Mouse (Mus musculus) urinary bladder, adult 2 months (tissue): Measurements from ENCODE around the gene Igfbp4. TPM values are rescaled to one million over a fixed set of nuclear protein-coding genes. Genes with fewer than 3 reads are reported as not detected.

Source experiments
- DNase-seq: peaks from one replicate; pipeline ENCODE4 v3.0.0; 2022; ENCODE audit warnings: low spot score
- polyA plus RNA-seq: library from polyadenylated mRNA; depleted of rRNA; stranded (reverse); fragments of >200 nt; gene quantifications from 2 replicates; pipeline ENCODE4 v1.2.3, GENCODE M21; 2012; rRNA removed

Gene Igfbp4
- polyA plus RNA-seq, result 248 and 341 TPM in 2 replicates

GRCm38 (mm10) chr11:99041051-99041729 lies at the start of gene Igfbp4:
Igfbp4 (plus strand) TSS chr11:99041244.
- DNase-seq, result peak; percentile 56

- no peak for DNase-seq
These were observed 45.1 kb upstream of the Igfbp4 start for GRCm38 (mm10) chr11:98995987-98996386.

- DNase-seq, result no peak
These were observed 43.4 kb upstream of the Igfbp4 start for GRCm38 (mm10) chr11:98997659-98998058.

- no peak for DNase-seq
These were observed 42.3 kb upstream of the Igfbp4 start for GRCm38 (mm10) chr11:98998776-98999175.

- DNase-seq, result no peak
These were observed 41.8 kb upstream of the Igfbp4 start for GRCm38 (mm10) chr11:98999243-98999642.

GRCm38 (mm10) chr11:99006788-99007187 lies 34.3 kb upstream of the Igfbp4 start:
- DNase-seq, result no peak

- no peak for DNase-seq
These were observed 30.9 kb upstream of the Igfbp4 start for GRCm38 (mm10) chr11:99010124-99010523.

- no peak for DNase-seq
These were observed 30.3 kb upstream of the Igfbp4 start for GRCm38 (mm10) chr11:99010706-99011105.

- DNase-seq, result no peak
These were observed 27.2 kb upstream of the Igfbp4 start for GRCm38 (mm10) chr11:99013856-99014255.

- no peak for DNase-seq
These were observed 21.2 kb upstream of the Igfbp4 start for GRCm38 (mm10) chr11:99019844-99020243.

GRCm38 (mm10) chr11:99022384-99022933 lies 18.6 kb upstream of the Igfbp4 start:
- no peak for DNase-seq

GRCm38 (mm10) chr11:99023094-99023493 lies 17.9 kb upstream of the Igfbp4 start:
- DNase-seq, result no peak

GRCm38 (mm10) chr11:99023500-99024467 lies 17.3 kb upstream of the Igfbp4 start, which contains the start of gene Top2a:
Top2a (minus strand) TSS chr11:99024189.
- DNase-seq, result peak; percentile 74

- DNase-seq, result no peak
These were observed 16.4 kb upstream of the Igfbp4 start for GRCm38 (mm10) chr11:99024468-99025134.

GRCm38 (mm10) chr11:99025878-99026277 lies 15.2 kb upstream of the Igfbp4 start:
- no peak for DNase-seq

GRCm38 (mm10) chr11:99026899-99027440 lies 14.1 kb upstream of the Igfbp4 start:
- DNase-seq, result no peak

- DNase-seq, result no peak
These were observed 5.7 kb upstream of the Igfbp4 start for GRCm38 (mm10) chr11:99035350-99035749.

GRCm38 (mm10) chr11:99036254-99036653 lies 4.8 kb upstream of the Igfbp4 start:
- DNase-seq, result no peak

GRCm38 (mm10) chr11:99039782-99040181 lies 1.3 kb upstream of the Igfbp4 start:
- DNase-seq, result no peak

GRCm38 (mm10) chr11:99040346-99040974 lies 584 bp upstream of the Igfbp4 start:
- DNase-seq, result no peak
